Mouse (Mus musculus) gastrocnemius, adult 8-10 months (tissue): ENCODE data around the gene Aunip. TPM values are rescaled to one million over a fixed set of nuclear protein-coding genes. Genes with fewer than 3 reads are reported as not detected.

ENCODE experiments used
- microRNA-seq: library from miRNA; unstranded; fragments of <30 nt; microRNA quantifications from one replicate; pipeline ENCODE4 v1.2.0, GENCODE M21; 2022
- total RNA-seq, 4 experiments: library from RNA; stranded (reverse); gene quantifications; 2 replicates each; pipeline ENCODE4 v1.2.4; 2022

The Aunip gene
- total RNA-seq, 4 experiments from 2014 or later = not detected

Small RNA genes within 50 kb of the gene (microRNA-seq; reads per million reads assigned to microRNA genes)
- not detected for gene Gm23634
- gene Mir6403 = not detected

Other genes with a start within 250 kb of the Aunip start
- 1 to 10 TPM; 2.5 to 4.1 (median 3.4) TPM for gene Pdik1l, start 223.1 kb upstream of the Aunip start, total RNA-seq
- 100 to 1,000 TPM; 202 to 681 (median 229) TPM for gene Trim63, start 195.9 kb upstream of the Aunip start, total RNA-seq
- gene Slc30a2, start 167.8 kb upstream of the Aunip start, total RNA-seq = 10 to 100 TPM in 2 of 4 experiments, 1 to 10 TPM in 2; 3.4 to 20.1 (median 11.8) TPM
- 10 to 100 TPM; 22.2 to 36.1 (median 29.7) TPM for gene Extl1, start 127.1 kb upstream of the Aunip start, total RNA-seq
- gene Pafah2, start 114.7 kb upstream of the Aunip start, total RNA-seq = 1 to 10 TPM; 2.2 to 2.8 (median 2.5) TPM
- 1 to 10 TPM; 2.7 to 4.4 (median 2.8) TPM for gene Stmn1, start 42.7 kb upstream of the Aunip start, total RNA-seq
- gene Paqr7, start 14.3 kb upstream of the Aunip start, total RNA-seq = 1 to 10 TPM; 2.8 to 5.5 (median 5.0) TPM
- 100 to 1,000 TPM; 129 to 173 (median 151) TPM for gene Mtfr1l, start 24.4 kb downstream of the Aunip start, total RNA-seq
- gene Selenon, start 41.2 kb downstream of the Aunip start, total RNA-seq = 1 to 10 TPM; 2.8 to 3.8 (median 3.2) TPM
- gene Man1c1, start 193.3 kb downstream of the Aunip start, total RNA-seq = 1 to 10 TPM; 1.8 to 2.7 (median 2.1) TPM